Mouse (Mus musculus): ENCODE measurements around the gene Slc25a30.
"Not testable (repeated sequence)": the region's sequence is repeated elsewhere in the genome, so short reads cannot be mapped to it uniquely, and the experiment has no call there.

Gene Slc25a30

GRCm38 (mm10) chr14:75793110-75793509 is 6.3 kb upstream of the Slc25a30 start:
- DNase-seq (ENCODE audit: low read depth, low spot score): no peak

GRCm38 (mm10) chr14:75791372-75791771 is 4.5 kb upstream of the Slc25a30 start:
- DNase-seq (ENCODE audit: low read depth, low spot score): no peak

- no peak for DNase-seq (ENCODE audit: low read depth, low spot score)
Measured at GRCm38 (mm10) chr14:75790411-75790996, 3.7 kb upstream of the Slc25a30 start.

GRCm38 (mm10) chr14:75789291-75789690 is 2.5 kb upstream of the Slc25a30 start:
- DNase-seq (ENCODE audit: low read depth, low spot score): no peak

- no peak for DNase-seq (ENCODE audit: low read depth, low spot score)
Measured at GRCm38 (mm10) chr14:75787794-75788175, 948 bp upstream of the Slc25a30 start.

GRCm38 (mm10) chr14:75786424-75786867 is 391 bp downstream of the Slc25a30 start:
- peak; percentile 46 for DNase-seq (ENCODE audit: low read depth, low spot score)

GRCm38 (mm10) chr14:75779913-75780312 is 6.9 kb downstream of the Slc25a30 start:
- DNase-seq (ENCODE audit: low read depth, low spot score): no peak

GRCm38 (mm10) chr14:75776637-75777036 is 10.2 kb downstream of the Slc25a30 start:
- no peak for DNase-seq (ENCODE audit: low read depth, low spot score)

- DNase-seq (ENCODE audit: low read depth, low spot score): no peak
Measured at GRCm38 (mm10) chr14:75773431-75773830, 13.4 kb downstream of the Slc25a30 start.

- DNase-seq (ENCODE audit: low read depth, low spot score): not testable (repeated sequence)
Measured at GRCm38 (mm10) chr14:75772407-75772806, 14.4 kb downstream of the Slc25a30 start.

- no peak for DNase-seq (ENCODE audit: low read depth, low spot score)
Measured at GRCm38 (mm10) chr14:75771101-75771501, 15.7 kb downstream of the Slc25a30 start.

- DNase-seq (ENCODE audit: low read depth, low spot score): no peak
Measured at GRCm38 (mm10) chr14:75769334-75769733, 17.5 kb downstream of the Slc25a30 start.

- DNase-seq (ENCODE audit: low read depth, low spot score): no peak
Measured at GRCm38 (mm10) chr14:75768275-75768608, 18.6 kb downstream of the Slc25a30 start.

- DNase-seq (ENCODE audit: low read depth, low spot score): peak; percentile 93
Measured at GRCm38 (mm10) chr14:75767492-75768274, 19.2 kb downstream of the Slc25a30 start.

GRCm38 (mm10) chr14:75761028-75761805 is 25.6 kb downstream of the Slc25a30 start:
- DNase-seq (ENCODE audit: low read depth, low spot score): peak; percentile 58

GRCm38 (mm10) chr14:75758401-75758800 is 28.4 kb downstream of the Slc25a30 start:
- no peak for DNase-seq (ENCODE audit: low read depth, low spot score)

- no peak for DNase-seq (ENCODE audit: low read depth, low spot score)
Measured at GRCm38 (mm10) chr14:75757821-75758220, 29.0 kb downstream of the Slc25a30 start.

GRCm38 (mm10) chr14:75756971-75757370 is 29.9 kb downstream of the Slc25a30 start:
- no peak for DNase-seq (ENCODE audit: low read depth, low spot score)

- DNase-seq (ENCODE audit: low read depth, low spot score): peak; percentile 85
Measured at GRCm38 (mm10) chr14:75753991-75754817, 32.6 kb downstream of the Slc25a30 start, which contains the start of gene Cog3. TSS of gene Cog3 (minus strand) at chr14:75754517.

- no peak for DNase-seq (ENCODE audit: low read depth, low spot score)
Measured at GRCm38 (mm10) chr14:75753206-75753605, 33.6 kb downstream of the Slc25a30 start.

- no peak for DNase-seq (ENCODE audit: low read depth, low spot score)
Measured at GRCm38 (mm10) chr14:75751040-75751439, 35.8 kb downstream of the Slc25a30 start.

Data from forelimb bud, embryonic 11.5 days (tissue).